Mouse (Mus musculus) embryonic facial prominence, embryonic 13.5 days (tissue): ENCODE data around the gene Fgf12. TPM values are rescaled to one million over a fixed set of nuclear protein-coding genes. Genes with fewer than 3 reads are reported as not detected.

Experiments
- ATAC-seq: fragments of 200-750 bp; cut with Nextera tagmentation; 2 replicates; pipeline ENCODE4 v1.8.0; 2017; ENCODE audit warnings: low read depth; ENCODE audit not compliant: insufficient number of reproducible peaks, insufficient read depth, low FRiP score, low TSS enrichment
- H3K27ac ChIP-seq: fragments of 300-500 bp; sonication (generic); 2 replicates; pipeline ENCODE4 v1.5.1; 2015; ENCODE audit warnings: moderate library complexity, mild to moderate bottlenecking, inconsistent platforms
- H3K27me3 ChIP-seq: fragments of 300-500 bp; sonication (generic); 2 replicates; pipeline ENCODE4 v1.6.1; 2015; ENCODE audit warnings: mild to moderate bottlenecking, inconsistent platforms
- H3K36me3 ChIP-seq: fragments of 300-500 bp; sonication (generic); 2 replicates; pipeline ENCODE4 v1.6.1; 2015; ENCODE audit warnings: mild to moderate bottlenecking, inconsistent platforms
- H3K4me1 ChIP-seq: fragments of 300-500 bp; sonication (generic); 2 replicates; pipeline ENCODE4 v1.6.1; 2015; ENCODE audit warnings: inconsistent platforms
- H3K4me2 ChIP-seq: fragments of 300-500 bp; sonication (generic); 2 replicates; pipeline ENCODE4 v1.6.1; 2015; ENCODE audit warnings: moderate library complexity, mild to moderate bottlenecking, inconsistent platforms
- H3K4me3 ChIP-seq: fragments of 300-500 bp; sonication (generic); 2 replicates; pipeline ENCODE4 v1.5.1; 2015; ENCODE audit warnings: mild to moderate bottlenecking, inconsistent platforms
- H3K9ac ChIP-seq: fragments of 300-500 bp; sonication (generic); 2 replicates; pipeline ENCODE4 v1.6.1; 2015; ENCODE audit warnings: mild to moderate bottlenecking, inconsistent platforms
- H3K9me3 ChIP-seq: fragments of 300-500 bp; sonication (generic); 2 replicates; pipeline ENCODE4 v1.6.1; 2016; ENCODE audit warnings: inconsistent platforms
- WGBS: fragments of 180-500 bp; shearing (Covaris S2); methylation state at CpG from one replicate; pipeline ENCODE4 v1.1.7; 2015; ENCODE audit warnings: mixed read lengths; 5-methylcytosine and 5-hydroxymethylcytosine counted together
- polyA plus RNA-seq: library from polyadenylated mRNA; unstranded; fragments of >200 nt; fragmentation: Nextera tagmentation; extraction: Ambion mirVana; gene quantifications from 2 replicates; pipeline ENCODE4 v1.2.1, GENCODE M21; 2015

Gene Fgf12
- polyA plus RNA-seq, result 3.6 and 6.0 TPM in 2 replicates

DNA sequence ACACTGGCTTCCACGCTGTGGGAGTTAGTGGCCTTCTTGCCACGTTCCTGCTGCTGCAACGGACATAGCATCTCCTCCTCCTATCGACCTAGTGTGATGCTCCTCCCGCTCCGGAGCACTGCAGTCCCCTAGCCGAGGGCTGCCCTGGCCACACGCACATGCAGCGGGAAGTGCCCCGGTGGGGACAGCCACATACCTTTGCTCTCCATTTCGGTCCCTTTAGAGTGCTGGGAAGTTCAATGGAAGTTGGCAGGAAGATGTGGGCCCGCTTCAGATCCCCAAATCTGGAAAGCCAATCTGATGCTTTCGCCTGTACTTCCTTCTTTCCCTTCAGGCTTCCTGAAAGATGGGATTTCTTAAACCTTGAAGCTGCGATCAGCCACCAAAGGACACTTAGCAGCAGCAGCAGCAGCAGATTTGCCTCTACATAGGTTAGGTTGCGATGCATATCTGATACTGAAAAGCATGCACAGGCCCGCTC lies at the start of gene Fgf12:
Fgf12 (minus strand) TSS at position 431 of the 481 bp plus-strand sequence.
- no peaks in the 10 kb centered on the region for H3K9me3 ChIP-seq
- peaks cover 8% of the 10 kb centered on the region for H3K4me1 ChIP-seq
- H3K4me2 ChIP-seq, result peak within 1 kb of the TSS; percentile 69
- peak within 1 kb of the TSS; percentile 39 for H3K4me3 ChIP-seq
- ATAC-seq, result no peak
- H3K27me3 ChIP-seq, result peaks cover 5% of the 10 kb centered on the region; the same call in 1 of the 2 replicates
- under 1% methylated on average over 16 of the region's 16 CpGs for WGBS
- no peak within 1 kb of the TSS for H3K27ac ChIP-seq
- no peaks in the 10 kb centered on the region for H3K36me3 ChIP-seq
- H3K9ac ChIP-seq, result peak within 1 kb of the TSS; percentile 64

- H3K4me3 ChIP-seq, result no peak overlapping the region
- H3K36me3 ChIP-seq, result no peaks in the 10 kb centered on the region
- no peak overlapping the region for H3K27ac ChIP-seq
- WGBS, result 2% methylated on average over 4 of the region's 4 CpGs
- H3K27me3 ChIP-seq, result no peaks in the 10 kb centered on the region
- H3K4me1 ChIP-seq, result no peaks in the 10 kb centered on the region
- no peaks in the 10 kb centered on the region for H3K9me3 ChIP-seq
- no peak overlapping the region for H3K9ac ChIP-seq
- no peak for ATAC-seq
- H3K4me2 ChIP-seq, result no peak overlapping the region
Observed at GRCm38 (mm10) chr16:28793115-28793514, 40.2 kb upstream of the Fgf12 start.

- 93% methylated on average over 2 of the region's 2 CpGs for WGBS
Observed at GRCm38 (mm10) chr16:28770276-28770675, 17.4 kb upstream of the Fgf12 start.

DNA sequence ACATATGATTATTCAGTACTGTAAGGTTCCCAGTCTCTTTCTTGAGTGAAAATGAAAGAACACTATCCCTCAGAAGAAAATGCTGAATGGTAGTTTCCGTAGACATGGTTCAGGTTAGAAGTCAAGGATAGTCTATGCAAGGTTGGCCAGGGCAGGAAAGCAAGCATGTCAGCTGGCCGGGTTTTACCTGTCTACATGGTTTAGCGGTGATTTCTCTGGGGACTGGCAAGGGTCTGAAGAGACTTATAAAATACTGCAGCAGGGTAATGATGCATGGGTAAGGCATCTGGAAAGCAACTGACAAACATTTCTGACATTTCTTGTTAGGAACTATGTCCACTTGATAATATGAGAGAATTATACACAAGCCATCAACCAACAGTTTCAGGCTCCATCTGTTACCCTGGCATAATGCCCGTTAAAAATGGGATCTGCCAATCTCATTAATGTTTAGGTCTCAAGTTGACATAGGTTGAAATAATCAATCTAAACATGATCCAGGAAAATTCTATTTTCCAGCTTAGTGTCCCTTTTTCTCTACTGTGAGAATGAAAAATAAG lies 8.6 kb upstream of the Fgf12 start:
- 86% methylated on average over 4 of the region's 4 CpGs for WGBS
- H3K36me3 ChIP-seq, result no peaks in the 10 kb centered on the region
- no peak overlapping the region for H3K4me2 ChIP-seq
- no peaks in the 10 kb centered on the region for H3K4me1 ChIP-seq
- ATAC-seq, result no peak
- no peak overlapping the region for H3K9ac ChIP-seq
- no peak overlapping the region for H3K4me3 ChIP-seq
- H3K27me3 ChIP-seq, result no peaks in the 10 kb centered on the region
- H3K9me3 ChIP-seq, result no peaks in the 10 kb centered on the region
- H3K27ac ChIP-seq, result no peak overlapping the region

More at GRCm38 (mm10) chr16:28770276-28770675, 17.4 kb upstream of the Fgf12 start:
- no peak overlapping the region for H3K4me2 ChIP-seq
- no peaks in the 10 kb centered on the region for H3K9me3 ChIP-seq
- H3K4me1 ChIP-seq, result no peaks in the 10 kb centered on the region
- no peaks in the 10 kb centered on the region for H3K36me3 ChIP-seq
- no peak overlapping the region for H3K9ac ChIP-seq
- no peak overlapping the region for H3K27ac ChIP-seq
- ATAC-seq, result no peak
- no peaks in the 10 kb centered on the region for H3K27me3 ChIP-seq
- H3K4me3 ChIP-seq, result no peak overlapping the region

DNA sequence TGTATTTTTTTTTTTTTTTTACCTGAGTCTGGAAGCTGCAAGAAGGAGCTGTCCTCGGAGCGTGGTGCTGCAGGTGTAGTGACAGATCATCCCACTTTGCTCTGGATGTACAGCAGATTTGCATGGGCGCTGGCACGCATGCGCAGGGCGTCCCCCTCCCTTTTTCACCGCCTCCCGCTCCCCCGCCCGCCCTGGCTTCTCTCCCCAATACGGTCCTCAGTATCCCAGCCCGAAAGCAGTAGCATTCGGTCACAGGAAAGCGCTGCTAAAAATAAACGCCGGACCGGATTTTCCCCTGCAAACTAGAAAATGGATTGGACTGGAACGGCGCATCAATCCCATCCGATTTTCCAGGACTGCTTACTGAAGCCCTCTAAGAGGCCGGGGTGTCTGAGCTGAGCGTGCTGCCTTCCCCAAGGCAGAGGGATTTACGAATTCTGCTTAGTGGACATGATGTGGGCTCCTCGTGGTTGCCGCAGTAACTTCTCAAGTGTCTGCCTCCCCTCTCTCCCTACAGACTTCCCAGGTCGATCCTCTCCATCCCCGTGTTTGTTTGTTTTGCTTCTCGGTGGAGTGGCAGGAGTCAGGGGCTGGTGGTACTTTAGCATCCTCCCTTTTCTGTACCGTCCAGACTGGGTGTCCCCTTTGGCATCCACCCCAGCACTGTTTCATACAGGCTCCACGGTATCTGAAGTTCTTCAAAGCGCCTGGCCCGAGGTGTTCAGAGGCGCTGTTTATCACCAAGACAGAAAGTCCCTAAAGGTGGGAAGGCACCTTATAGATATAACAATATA lies 453 bp upstream of the Fgf12 start:
- no peak overlapping the region for H3K27ac ChIP-seq
- peak overlapping the region; percentile 64 for H3K9ac ChIP-seq

DNA sequence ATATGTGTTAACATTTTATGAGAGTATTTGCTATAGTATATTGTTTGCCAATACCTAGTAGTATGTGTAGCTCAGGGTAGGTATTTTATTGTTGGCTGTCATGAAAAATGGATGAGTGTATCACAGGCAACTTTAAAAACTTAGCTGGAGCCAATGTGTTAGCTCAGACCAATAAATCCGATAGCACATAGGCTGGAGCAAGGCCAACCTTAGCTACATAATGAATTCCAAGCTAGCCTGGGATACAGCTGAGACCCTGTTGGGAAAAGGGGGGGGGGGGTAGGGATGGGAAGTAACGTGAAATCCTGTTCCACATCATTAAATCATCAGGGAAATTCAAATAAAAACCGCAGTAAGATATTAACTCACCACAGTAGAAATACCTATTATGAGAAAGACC lies 18.4 kb downstream of the Fgf12 start:
- Histone ChIP-seq H3K27ac (no peak overlapping the region), H3K27me3 (no peaks in the 10 kb centered on the region), H3K36me3 (no peaks in the 10 kb centered on the region), H3K4me2 (no peak overlapping the region), H3K9me3 (no peaks in the 10 kb centered on the region), H3K4me1 (no peaks in the 10 kb centered on the region), H3K9ac (no peak overlapping the region), H3K4me3 (no peak overlapping the region)
- 66% methylated on average over 3 of the region's 3 CpGs for WGBS
- ATAC-seq, result no peak

More for the DNA sequence above, 453 bp upstream of the Fgf12 start:
- Histone ChIP-seq H3K27me3 (peaks cover 5% of the 10 kb centered on the region; the same call in 1 of the 2 replicates), H3K36me3 (no peaks in the 10 kb centered on the region), H3K4me1 (peaks cover 8% of the 10 kb centered on the region), H3K4me3 (peak overlapping the region; percentile 39), H3K4me2 (peak overlapping the region; percentile 69), H3K9me3 (no peaks in the 10 kb centered on the region)
- peak; percentile 75 for ATAC-seq
- WGBS, result under 1% methylated on average over 33 of the region's 33 CpGs

- H3K27me3 ChIP-seq, result no peaks in the 10 kb centered on the region
- no peaks in the 10 kb centered on the region for H3K36me3 ChIP-seq
- no peak overlapping the region for H3K9ac ChIP-seq
- H3K4me3 ChIP-seq, result no peak overlapping the region
- WGBS, result 71% methylated on average over 6 of the region's 6 CpGs
- H3K4me1 ChIP-seq, result no peaks in the 10 kb centered on the region
- H3K27ac ChIP-seq, result no peak overlapping the region
- H3K9me3 ChIP-seq, result no peaks in the 10 kb centered on the region
- ATAC-seq, result no peak
- no peak overlapping the region for H3K4me2 ChIP-seq
Observed at GRCm38 (mm10) chr16:28726792-28727191, 26.1 kb downstream of the Fgf12 start.

DNA sequence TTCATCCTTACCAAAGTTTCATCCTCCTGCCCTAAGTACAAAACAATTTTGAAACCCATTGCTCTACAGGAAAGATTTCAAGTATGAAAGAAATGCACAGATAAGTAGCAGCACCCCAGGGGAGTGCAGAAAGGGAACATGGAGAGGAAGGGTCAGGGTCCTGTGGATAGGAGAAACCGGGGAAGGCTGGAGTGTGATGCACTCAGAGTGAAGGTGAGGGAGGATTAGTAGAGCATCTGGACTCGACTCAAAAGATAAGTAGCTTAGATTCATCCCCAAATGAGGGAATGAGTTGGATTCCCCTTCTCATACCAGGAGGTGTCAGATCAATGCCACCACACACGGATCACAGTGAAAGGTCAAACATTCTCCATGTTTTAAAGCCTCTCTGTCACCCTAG lies 46.2 kb downstream of the Fgf12 start:
- no peaks in the 10 kb centered on the region for H3K36me3 ChIP-seq
- H3K27ac ChIP-seq, result no peak overlapping the region
- H3K4me1 ChIP-seq, result no peaks in the 10 kb centered on the region
- no peak overlapping the region for H3K4me3 ChIP-seq
- ATAC-seq, result no peak
- H3K9me3 ChIP-seq, result no peaks in the 10 kb centered on the region
- H3K4me2 ChIP-seq, result no peak overlapping the region
- no peaks in the 10 kb centered on the region for H3K27me3 ChIP-seq
- H3K9ac ChIP-seq, result no peak overlapping the region
- WGBS, result 54% methylated on average over 3 of the region's 3 CpGs

DNA sequence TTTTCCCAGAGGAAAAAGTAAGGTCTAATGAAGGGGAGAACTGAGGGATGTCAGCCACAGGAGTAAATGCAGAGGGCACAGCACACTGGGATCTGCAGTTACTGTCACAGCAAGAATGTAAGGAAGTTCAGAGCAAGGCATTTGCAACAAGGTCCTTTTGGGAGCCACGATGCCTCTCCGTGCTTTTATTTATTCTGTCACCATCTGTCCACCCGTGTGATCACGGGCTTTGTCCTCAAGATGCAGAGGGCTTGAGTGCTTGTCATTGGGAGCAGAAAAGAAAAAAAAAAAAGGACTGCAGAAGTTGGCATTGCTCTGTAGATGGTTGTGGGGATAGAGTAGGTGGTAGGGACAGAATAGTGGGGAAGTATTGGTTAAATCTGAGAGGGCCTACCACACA lies 52.5 kb downstream of the Fgf12 start:
- Histone ChIP-seq H3K4me2 (no peak overlapping the region), H3K27me3 (no peaks in the 10 kb centered on the region), H3K27ac (no peak overlapping the region), H3K4me3 (no peak overlapping the region), H3K9me3 (no peaks in the 10 kb centered on the region), H3K9ac (no peak overlapping the region), H3K4me1 (no peaks in the 10 kb centered on the region), H3K36me3 (no peaks in the 10 kb centered on the region)
- no peak for ATAC-seq
- 87% methylated on average over 4 of the region's 4 CpGs for WGBS

DNA sequence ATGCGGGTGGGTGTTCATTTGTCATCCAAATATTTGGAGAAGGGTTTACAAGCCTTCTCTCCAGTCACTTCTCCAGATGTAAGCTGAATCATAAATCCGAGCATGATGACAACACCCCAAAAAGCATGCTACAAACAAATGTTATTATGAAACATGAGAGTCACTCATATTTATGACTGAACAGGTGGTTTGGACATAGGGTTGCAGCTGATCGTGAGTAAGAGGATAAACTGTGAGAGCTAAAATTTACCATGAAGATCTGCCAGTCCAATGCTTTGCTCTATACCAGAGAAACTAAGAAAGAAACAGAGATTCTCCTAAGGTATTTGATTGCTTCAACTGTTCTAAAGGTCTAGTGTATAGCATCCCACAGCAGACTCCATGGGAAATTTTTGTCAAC lies 56.0 kb downstream of the Fgf12 start:
- peaks cover 5% of the 10 kb centered on the region; the same call in 1 of the 2 replicates for H3K4me1 ChIP-seq
- no peak overlapping the region for H3K4me2 ChIP-seq
- no peaks in the 10 kb centered on the region for H3K27me3 ChIP-seq
- no peak for ATAC-seq
- WGBS, result 73% methylated on average over 3 of the region's 3 CpGs
- no peak overlapping the region for H3K4me3 ChIP-seq
- H3K9ac ChIP-seq, result no peak overlapping the region
- no peak overlapping the region for H3K27ac ChIP-seq
- H3K36me3 ChIP-seq, result no peaks in the 10 kb centered on the region
- no peaks in the 10 kb centered on the region for H3K9me3 ChIP-seq

DNA sequence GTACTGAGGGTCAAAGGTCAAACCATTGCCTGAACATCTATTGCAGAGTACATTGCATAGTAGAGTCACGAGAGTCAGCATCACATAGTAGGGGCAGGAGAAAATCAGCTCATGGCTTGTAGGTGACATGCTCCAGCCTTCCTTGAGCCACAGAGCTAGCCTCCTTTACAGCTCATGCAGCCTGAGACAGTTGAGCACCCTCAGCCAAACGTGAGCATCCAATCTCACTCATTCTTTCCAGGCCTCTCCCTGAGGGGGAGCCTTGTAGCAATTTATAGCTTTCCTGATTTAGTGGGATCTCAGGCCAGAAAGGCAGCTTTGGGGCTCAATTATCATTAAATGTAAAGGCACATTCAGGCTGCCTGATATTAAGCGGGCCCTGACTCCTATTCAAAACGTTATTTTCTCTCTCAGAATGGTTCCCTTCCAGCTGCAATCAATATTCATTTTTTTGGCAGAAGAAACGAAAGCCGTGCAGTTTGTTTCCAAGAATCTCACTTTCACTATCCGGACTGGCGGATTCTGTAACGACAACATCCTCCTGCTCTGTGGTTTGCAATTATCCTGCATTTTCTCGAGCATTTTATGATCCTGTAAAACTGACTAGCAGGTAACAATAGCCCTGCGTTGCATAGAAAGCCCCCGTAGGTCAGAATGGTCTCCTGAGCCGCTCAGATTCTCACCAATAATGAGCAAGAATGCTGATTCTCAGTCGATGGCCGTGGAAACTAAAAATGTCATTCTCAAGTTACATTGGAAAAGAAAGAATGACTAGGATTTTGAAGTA lies 58.6 kb downstream of the Fgf12 start:
- peak overlapping the region; percentile 24; the same call in 1 of the 2 replicates for H3K4me3 ChIP-seq
- WGBS, result 32% methylated on average over 15 of the region's 15 CpGs
- H3K4me2 ChIP-seq, result peak overlapping the region; percentile 45
- ATAC-seq, result no peak
- no peak overlapping the region for H3K9ac ChIP-seq
- H3K36me3 ChIP-seq, result no peaks in the 10 kb centered on the region
- no peaks in the 10 kb centered on the region for H3K9me3 ChIP-seq
- peaks cover 5% of the 10 kb centered on the region; the same call in 1 of the 2 replicates for H3K4me1 ChIP-seq
- no peak overlapping the region; the same call in 1 of the 2 replicates for H3K27ac ChIP-seq
- H3K27me3 ChIP-seq, result no peaks in the 10 kb centered on the region
